Mouse (Mus musculus): ENCODE measurements around the gene Pramel3.
"Not testable (repeated sequence)": the region's sequence is repeated elsewhere in the genome, so short reads cannot be mapped to it uniquely, and the experiment has no call there.

Gene Pramel3

DNA sequence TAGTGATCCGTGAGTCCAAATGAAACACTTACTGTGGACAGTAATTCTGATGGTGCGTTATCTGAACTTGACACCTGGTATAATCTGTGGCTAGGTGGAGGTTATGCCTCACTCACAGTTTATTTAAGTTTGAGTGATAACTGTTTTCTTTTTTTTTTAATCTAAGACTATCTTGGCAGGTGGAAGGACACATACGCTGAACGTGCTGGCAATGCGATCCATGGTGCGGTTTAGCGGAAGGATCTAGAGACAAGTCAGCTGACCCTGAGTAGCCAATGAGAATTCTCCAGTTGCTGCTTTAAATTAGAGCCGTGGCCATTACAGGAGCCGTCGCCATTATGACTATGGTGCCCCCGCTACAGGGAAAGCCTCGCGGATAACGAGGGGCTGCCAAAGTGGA lies at the start of gene Pramel3:
Gene Pramel3 (plus strand): TSS at position 301 of the 400 bp plus-strand sequence.
- not testable (repeated sequence) for DNase-seq (ENCODE audit: low spot score in 2 of 2)

DNA sequence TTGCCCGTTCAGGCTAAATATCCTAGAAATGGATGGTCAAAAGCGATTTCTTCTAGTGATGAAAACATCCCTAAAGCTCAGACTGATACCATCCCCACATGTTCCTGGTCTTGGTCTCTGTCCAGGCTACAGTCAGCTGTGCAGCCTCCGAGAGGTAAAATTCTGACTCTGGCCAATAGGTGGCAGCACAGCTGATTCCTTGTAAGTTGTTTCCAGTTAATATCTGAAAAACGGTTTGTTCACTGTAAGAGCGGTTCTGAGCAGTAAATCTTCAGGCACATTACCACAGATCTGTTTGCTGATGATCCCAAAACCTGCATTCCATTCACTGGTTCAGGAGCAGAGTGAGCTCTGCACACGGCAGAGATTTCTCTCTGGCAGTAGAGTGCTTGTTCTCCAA lies 58.6 kb downstream of the Pramel3 start:
- DNase-seq (ENCODE audit: low spot score in 2 of 2) = not testable (repeated sequence)

DNA sequence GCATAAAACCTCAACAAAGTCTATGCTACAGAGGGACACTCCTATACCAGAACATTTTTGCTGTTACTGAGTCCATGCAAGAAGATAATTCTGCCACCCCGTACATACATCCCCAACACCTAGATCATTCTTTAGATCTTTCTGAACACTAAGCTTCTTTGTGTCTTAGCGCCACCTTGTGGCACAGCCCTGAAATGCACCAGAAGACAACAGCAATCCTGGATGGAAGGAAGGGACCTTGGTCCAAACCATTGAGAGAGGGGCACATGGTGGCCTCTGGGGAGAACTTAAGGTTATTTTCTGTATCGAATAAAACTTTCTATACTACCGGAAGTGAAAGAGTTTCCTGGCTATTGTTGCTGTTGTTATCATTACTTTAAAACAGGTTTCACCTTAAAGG lies 59.8 kb downstream of the Pramel3 start:
- not testable (repeated sequence) for DNase-seq (ENCODE audit: low spot score in 2 of 2)
